Mouse (Mus musculus) intestine, postnatal 0 days (tissue): ENCODE measurements around the gene Asna1. TPM values are rescaled to one million over a fixed set of nuclear protein-coding genes. Genes with fewer than 3 reads are reported as not detected.

ENCODE experiments used
- ATAC-seq: fragments of 200-750 bp; cut with Nextera tagmentation; 2 replicates; pipeline ENCODE4 v1.8.0; 2017; ENCODE audit warnings: mild to moderate bottlenecking, moderate TSS enrichment, moderate library complexity
- H3K27ac ChIP-seq: fragments of 300-500 bp; sonication (generic); 2 replicates; pipeline ENCODE4 v1.5.1; 2014; ENCODE audit warnings: mild to moderate bottlenecking, low read depth, low read length, moderate library complexity
- H3K27me3 ChIP-seq: fragments of 300-500 bp; sonication (generic); replicated peaks from 2 replicates; pipeline ENCODE4 v1.6.1; 2014; ENCODE audit warnings: low read length, mixed read lengths; ENCODE audit not compliant: control insufficient read depth, insufficient read depth
- H3K36me3 ChIP-seq: fragments of 300-500 bp; sonication (generic); 2 replicates; pipeline ENCODE4 v1.6.1; 2014; ENCODE audit warnings: mild to moderate bottlenecking, moderate library complexity; ENCODE audit not compliant: control insufficient read depth, insufficient read depth
- H3K4me1 ChIP-seq: fragments of 300-500 bp; sonication (generic); replicated peaks from 2 replicates; pipeline ENCODE4 v1.6.1; 2014; ENCODE audit warnings: antibody characterized with exemption, low read length, mixed read lengths; ENCODE audit not compliant: control insufficient read depth, insufficient read depth
- H3K4me2 ChIP-seq: fragments of 300-500 bp; sonication (generic); replicated peaks from 2 replicates; pipeline ENCODE4 v1.6.1; 2014; ENCODE audit warnings: low read depth, mild to moderate bottlenecking, moderate library complexity
- H3K4me3 ChIP-seq: fragments of 300-500 bp; sonication (generic); 2 replicates; pipeline ENCODE4 v1.5.1; 2014; ENCODE audit warnings: low read depth, low read length
- H3K9ac ChIP-seq: fragments of 300-500 bp; sonication (generic); 2 replicates; pipeline ENCODE4 v1.6.1; 2014; ENCODE audit warnings: mild to moderate bottlenecking, low read depth, low read length
- H3K9me3 ChIP-seq: fragments of 300-500 bp; sonication (generic); 2 replicates; pipeline ENCODE4 v1.6.1; 2016; ENCODE audit warnings: mixed run types; ENCODE audit not compliant: control insufficient read depth
- CTCF ChIP-seq: sonication (generic); IDR thresholded peaks from 2 replicates; pipeline ENCODE4 v1.5.1; 2016; ENCODE audit warnings: low read depth, mild to moderate bottlenecking, control low read depth, antibody characterized with exemption, moderate library complexity
- WGBS: fragments of 180-500 bp; shearing (Covaris S2); extraction: QIAGEN DNeasy Blood & Tissue Kit; methylation state at CpG from one replicate; pipeline ENCODE4 v1.1.7; 2014; 5-methylcytosine and 5-hydroxymethylcytosine counted together
- polyA plus RNA-seq: library from polyadenylated mRNA; unstranded; fragments of >200 nt; fragmentation: Nextera tagmentation; extraction: Ambion mirVana; gene quantifications from 2 replicates; pipeline ENCODE4 v1.2.1, GENCODE M21; 2015

The Asna1 gene
- polyA plus RNA-seq, 1 experiment from 2014 or later: 105 TPM

DNA sequence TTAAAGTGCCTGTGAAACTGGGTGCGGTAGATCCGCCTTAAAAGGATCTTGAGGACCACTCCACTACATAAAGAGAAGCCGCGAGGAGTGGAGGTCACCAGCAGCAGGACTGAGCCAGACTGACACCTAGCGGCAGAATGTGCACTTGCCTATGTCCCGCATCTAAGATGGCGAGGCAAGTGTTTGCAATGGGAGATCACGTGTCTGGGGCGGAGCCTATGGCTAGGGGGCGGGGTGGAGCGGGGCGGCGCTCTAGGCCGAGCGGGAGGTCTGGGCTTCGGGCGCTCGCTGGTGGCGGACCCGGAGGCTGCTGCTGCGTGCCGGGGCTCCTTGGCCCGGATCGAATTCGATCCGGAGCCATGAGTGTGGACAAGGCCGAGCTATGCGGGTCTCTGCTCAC lies 34.7 kb downstream of the Asna1 start, which contains the start of gene Hook2:
Hook2 (plus strand) TSS at position 255 of the 400 bp plus-strand sequence.
- ATAC-seq: peak; percentile 84
- H3K27me3 ChIP-seq: no peaks in the 10 kb centered on the region
- H3K4me3 ChIP-seq: peak within 1 kb of the TSS; percentile 40
- peaks cover 11% of the 10 kb centered on the region; the same call in 1 of the 2 replicates for H3K36me3 ChIP-seq
- H3K9me3 ChIP-seq: no peaks in the 10 kb centered on the region
- H3K9ac ChIP-seq: peak within 1 kb of the TSS; percentile 38
- peak within 1 kb of the TSS; percentile 89 for H3K27ac ChIP-seq
- TF ChIP-seq CTCF: peak; percentile 97
- H3K4me1 ChIP-seq: 0 out of 2 replicates have a peak, but pooled peaks cover 4% of the 10 kb centered on the region
- WGBS: 0% methylated on average over 28 of the region's 28 CpGs
- peak within 1 kb of the TSS; percentile 68 for H3K4me2 ChIP-seq

DNA sequence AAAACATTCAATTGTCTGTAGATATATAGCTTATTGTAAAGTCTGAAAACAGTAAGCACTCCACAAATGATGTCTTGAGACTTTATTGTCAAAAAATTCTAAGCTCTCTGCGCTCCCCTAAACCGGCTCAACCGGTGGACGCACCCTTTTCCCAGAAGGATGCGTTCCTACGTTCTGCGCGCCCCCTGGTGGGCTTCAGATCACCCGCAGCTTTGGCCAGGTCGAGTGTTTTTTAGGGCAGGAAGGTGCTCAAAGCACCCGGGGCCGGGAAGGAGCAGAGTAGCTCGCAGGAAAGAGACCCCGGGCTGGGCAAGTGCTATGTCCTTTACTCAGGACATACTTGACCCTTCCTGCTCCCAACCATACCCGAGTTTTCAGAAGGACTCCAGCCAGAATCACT lies 35.3 kb downstream of the Asna1 start:
- H3K9me3 ChIP-seq: no peaks in the 10 kb centered on the region
- WGBS: under 1% methylated on average over 15 of the region's 15 CpGs
- H3K9ac ChIP-seq: peak overlapping the region; percentile 38; the same call in 1 of the 2 replicates
- H3K27me3 ChIP-seq: no peaks in the 10 kb centered on the region
- peak; percentile 94 for TF ChIP-seq CTCF
- peak overlapping the region; percentile 68 for H3K4me2 ChIP-seq
- ATAC-seq: peak; percentile 54
- H3K4me1 ChIP-seq: 0 out of 2 replicates have a peak, but pooled peaks cover 5% of the 10 kb centered on the region
- H3K36me3 ChIP-seq: peaks cover 7% of the 10 kb centered on the region; the same call in 1 of the 2 replicates
- peak overlapping the region; percentile 40 for H3K4me3 ChIP-seq
- H3K27ac ChIP-seq: peak overlapping the region; percentile 89

DNA sequence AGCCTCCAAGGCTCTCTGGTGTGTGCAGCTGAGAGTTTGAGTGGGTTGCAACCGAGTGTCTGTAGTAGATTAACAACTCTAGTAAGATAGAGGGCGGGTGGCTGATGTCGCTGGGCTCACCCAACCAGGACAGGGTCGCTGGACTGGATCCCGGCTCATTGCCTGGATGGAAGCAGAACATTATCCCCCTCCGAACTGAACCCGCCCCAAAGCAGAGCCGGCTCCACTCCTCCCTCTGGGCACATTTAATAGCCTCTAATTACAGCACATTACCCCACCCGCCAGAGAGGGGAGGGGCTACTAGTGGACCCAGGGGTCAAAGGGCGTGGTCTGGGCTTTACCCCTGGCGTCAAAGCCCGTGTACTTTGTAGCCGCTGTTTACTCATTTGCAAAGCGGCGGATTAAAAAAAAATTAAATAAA lies 35.8 kb downstream of the Asna1 start:
- Histone ChIP-seq H3K4me1 (0 out of 2 replicates have a peak, but pooled peaks cover 10% of the 10 kb centered on the region), H3K36me3 (peaks cover 2% of the 10 kb centered on the region; the same call in 1 of the 2 replicates), H3K27me3 (no peaks in the 10 kb centered on the region), H3K4me3 (peak overlapping the region; percentile 40), H3K27ac (peak overlapping the region; percentile 89), H3K9me3 (no peaks in the 10 kb centered on the region), H3K9ac (no peak overlapping the region), H3K4me2 (peak overlapping the region; percentile 68)
- 10% methylated on average over 15 of the region's 15 CpGs for WGBS
- peak; percentile 14; the same call in 1 of the 2 replicates for ATAC-seq
- TF ChIP-seq CTCF: no peak

DNA sequence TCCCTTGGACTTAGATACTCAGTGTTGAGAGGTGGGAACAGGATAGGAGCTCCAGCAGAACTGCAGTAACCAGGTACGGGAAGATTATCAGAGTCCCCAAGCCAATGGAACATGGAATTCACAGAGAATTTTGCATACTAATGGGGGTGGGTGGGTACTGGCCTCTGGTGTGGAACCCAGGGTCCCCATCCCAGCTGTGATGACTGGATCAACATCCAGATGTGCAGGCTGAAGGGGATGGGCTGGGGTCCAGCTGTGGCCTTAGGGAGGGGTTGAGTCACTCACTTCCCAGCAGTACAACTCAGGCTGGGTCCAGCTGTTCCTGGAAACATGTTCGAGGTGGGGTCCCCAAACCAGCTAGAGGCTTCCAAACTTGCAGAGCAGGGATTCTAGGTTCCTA lies 37.2 kb downstream of the Asna1 start:
- Histone ChIP-seq H3K36me3 (no peaks in the 10 kb centered on the region), H3K9me3 (no peaks in the 10 kb centered on the region), H3K4me3 (no peak overlapping the region), H3K27ac (no peak overlapping the region), H3K4me2 (no peak overlapping the region), H3K4me1 (0 out of 2 replicates have a peak, but pooled peaks cover 11% of the 10 kb centered on the region), H3K27me3 (no peaks in the 10 kb centered on the region), H3K9ac (no peak overlapping the region)
- no peak for TF ChIP-seq CTCF
- WGBS: 61% methylated on average over 2 of the region's 2 CpGs
- ATAC-seq: no peak

DNA sequence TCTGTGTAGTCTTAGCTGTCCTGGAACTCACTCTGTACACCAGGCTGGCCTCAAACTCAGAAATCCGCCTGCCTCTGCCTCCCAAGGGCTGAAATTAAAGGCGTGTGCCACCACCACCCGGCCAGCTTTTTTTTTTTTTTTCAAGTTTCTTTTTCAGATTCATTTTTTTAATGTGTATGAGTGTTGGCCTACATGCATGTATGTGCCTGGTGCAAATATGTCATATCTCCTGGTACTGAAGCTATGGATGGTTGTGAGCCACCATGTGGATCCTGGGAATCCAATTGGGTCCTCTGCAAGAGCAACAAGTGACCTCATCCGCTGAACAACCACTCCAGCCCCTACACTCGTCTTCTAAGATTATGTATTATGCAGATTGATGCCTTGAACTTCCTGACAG lies 37.7 kb downstream of the Asna1 start:
- Histone ChIP-seq H3K9me3 (no peaks in the 10 kb centered on the region), H3K36me3 (no peaks in the 10 kb centered on the region), H3K9ac (no peak overlapping the region), H3K27ac (no peak overlapping the region; the same call in 1 of the 2 replicates), H3K4me2 (no peak overlapping the region; the same call in 1 of the 2 replicates), H3K4me3 (no peak overlapping the region), H3K27me3 (no peaks in the 10 kb centered on the region), H3K4me1 (0 out of 2 replicates have a peak, but pooled peaks cover 11% of the 10 kb centered on the region)
- no peak for TF ChIP-seq CTCF
- WGBS: 69% methylated on average over 5 of the region's 5 CpGs
- no peak for ATAC-seq

DNA sequence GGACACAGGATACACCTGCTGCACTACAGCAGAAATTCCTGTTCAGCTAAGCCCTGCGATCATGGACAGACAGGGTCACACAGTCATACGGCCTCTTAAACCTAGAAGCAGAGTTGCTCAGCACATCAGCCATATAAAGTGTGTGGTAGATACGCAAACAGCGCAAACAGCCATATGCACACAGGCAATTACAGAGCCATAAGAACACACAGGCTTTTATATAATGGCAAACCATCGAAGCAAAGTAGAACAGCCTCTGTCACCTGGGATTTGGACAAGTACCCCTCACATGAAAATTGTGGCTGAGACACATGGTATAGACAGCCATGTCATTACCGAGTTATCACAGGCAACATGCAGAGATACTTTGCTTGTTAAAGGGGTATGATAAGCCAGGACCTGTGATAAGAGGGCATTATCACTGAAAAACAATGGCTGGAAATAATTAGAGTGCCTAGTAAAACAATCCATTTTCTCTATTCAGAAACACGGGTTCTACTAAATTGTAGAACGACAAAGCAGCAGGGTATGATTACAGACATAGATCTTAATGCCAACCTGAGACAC lies 38.6 kb downstream of the Asna1 start:
- TF ChIP-seq CTCF: no peak
- H3K4me3 ChIP-seq: peak overlapping the region; percentile 46
- peak overlapping the region; percentile 96 for H3K4me2 ChIP-seq
- no peaks in the 10 kb centered on the region for H3K9me3 ChIP-seq
- H3K27me3 ChIP-seq: no peaks in the 10 kb centered on the region
- peak overlapping the region; percentile 89 for H3K27ac ChIP-seq
- peaks cover 20% of the 10 kb centered on the region for H3K4me1 ChIP-seq
- 14% methylated on average over 8 of the region's 8 CpGs for WGBS
- H3K9ac ChIP-seq: peak overlapping the region; percentile 53; the same call in 1 of the 2 replicates
- ATAC-seq: no peak
- H3K36me3 ChIP-seq: no peaks in the 10 kb centered on the region
